Mouse (Mus musculus) CD4-positive, CD25-positive, alpha-beta regulatory T cell, adult 9 weeks (primary cell): ENCODE data around the gene Med13l. TPM values are rescaled to one million over a fixed set of nuclear protein-coding genes. Genes with fewer than 3 reads are reported as not detected.

Source experiments
- polyA plus RNA-seq: library from polyadenylated mRNA; unstranded; fragments of 100-300 nt; shearing (Covaris generic); gene quantifications from one replicate; pipeline ENCODE4 v1.2.1, GENCODE M21; 2017

The Med13l gene
- 10.6 TPM for polyA plus RNA-seq

GRCm38 (mm10) chr5:118560385-118561085 is at the start of gene Med13l:
TSS of gene Med13l (plus strand) at chr5:118560679.

